Mouse (Mus musculus) heart, adult 9 months (tissue): Measurements from ENCODE around the gene Ehmt1.
A peak's percentile ranks its signal among the peaks of the same experiment; 100 is the strongest.

Experiments used
- DNase-seq, 2 experiments: peaks; one replicate each; pipeline ENCODE4 v3.0.0; 2022; ENCODE audit warnings: low spot score in 2 of 2

The Ehmt1 gene

DNA sequence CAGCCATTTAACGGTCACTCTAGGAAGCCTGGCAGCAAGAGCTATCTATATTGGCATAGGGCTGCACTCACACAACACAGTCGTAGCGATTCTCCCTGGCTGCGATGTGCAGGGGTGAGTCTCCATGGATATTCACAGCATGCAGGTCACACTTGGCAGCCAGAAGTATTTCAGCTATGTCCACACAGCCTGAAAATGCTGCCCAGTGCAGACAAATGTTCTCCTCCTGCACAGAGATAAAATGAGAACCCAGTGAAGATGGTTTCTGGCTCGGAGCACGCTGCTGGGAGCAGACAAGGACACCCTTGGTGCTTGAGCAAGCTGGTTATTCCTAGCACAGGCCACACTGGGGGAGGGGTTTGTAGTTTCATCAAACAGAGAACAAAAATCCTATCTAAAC, 113.3 kb downstream of the Ehmt1 start:
- DNase-seq = peak; percentile 69 to 70

DNA sequence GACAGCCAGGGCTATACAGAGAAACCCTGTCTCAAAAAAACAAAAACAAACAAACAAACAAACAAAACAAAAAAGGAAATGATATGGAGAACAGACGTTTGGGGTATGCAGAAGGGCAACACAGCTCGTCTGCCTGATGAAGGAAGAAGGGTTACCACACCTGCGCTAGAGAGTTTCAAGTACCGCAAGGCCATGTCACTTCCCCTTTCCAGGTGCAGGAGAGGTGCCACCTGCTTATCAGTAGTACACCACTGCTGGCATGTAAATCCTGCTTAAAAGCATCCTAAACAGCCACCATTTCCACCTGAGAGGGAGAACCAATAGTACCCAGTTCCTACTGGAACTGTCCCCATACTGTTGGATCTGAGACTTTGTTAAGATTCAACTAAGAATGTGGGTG, 113.8 kb downstream of the Ehmt1 start:
- DNase-seq = no peak

DNA sequence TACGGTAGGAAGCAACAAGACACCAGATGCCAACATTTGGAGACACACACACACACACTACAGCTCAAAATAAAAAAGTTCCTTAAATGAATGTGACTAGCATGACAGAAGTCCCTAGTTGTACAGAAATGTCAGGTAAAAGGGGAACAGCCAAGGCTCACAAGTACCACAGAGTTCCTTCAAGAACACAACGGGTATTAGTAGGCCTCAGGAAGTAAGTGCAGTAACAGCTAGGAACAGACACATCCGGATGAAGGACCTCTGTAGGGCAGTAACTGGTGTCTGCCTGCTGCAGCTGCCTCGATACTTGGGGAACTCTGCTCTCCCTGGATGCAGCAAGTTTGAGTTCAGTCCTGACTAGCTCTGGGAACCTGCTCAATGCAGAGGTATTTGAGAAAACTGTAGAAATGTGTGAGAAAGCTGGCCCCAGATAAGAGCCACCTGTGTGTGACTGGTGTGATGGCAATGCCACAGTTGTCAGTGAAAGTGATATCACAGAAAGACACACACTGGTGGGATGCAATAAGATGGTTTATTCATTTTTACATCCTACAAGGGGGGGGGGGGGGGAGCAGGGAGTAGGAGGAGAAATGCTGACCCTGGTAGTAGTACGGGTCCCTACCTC, 122.5 kb downstream of the Ehmt1 start:
- DNase-seq = no peak

DNA sequence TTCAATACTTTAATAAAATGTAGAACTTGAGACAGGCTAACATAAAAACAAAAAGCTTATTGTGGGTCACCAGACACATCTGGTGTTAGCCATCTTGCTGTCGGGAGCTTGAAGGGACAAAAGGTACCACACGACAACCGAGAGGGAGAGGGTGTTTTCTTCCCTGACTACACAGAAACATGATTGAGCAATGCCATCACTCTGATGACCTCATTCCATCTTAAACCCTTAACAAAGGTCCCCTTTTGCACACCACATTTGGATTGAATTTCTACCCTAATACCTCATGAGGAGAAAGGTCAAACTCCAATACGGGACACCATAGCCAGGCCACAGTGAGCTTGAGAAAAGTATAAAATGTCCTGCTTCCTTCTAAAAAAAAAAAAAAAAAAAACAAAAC, 132.2 kb downstream of the Ehmt1 start:
- DNase-seq = no peak

DNA sequence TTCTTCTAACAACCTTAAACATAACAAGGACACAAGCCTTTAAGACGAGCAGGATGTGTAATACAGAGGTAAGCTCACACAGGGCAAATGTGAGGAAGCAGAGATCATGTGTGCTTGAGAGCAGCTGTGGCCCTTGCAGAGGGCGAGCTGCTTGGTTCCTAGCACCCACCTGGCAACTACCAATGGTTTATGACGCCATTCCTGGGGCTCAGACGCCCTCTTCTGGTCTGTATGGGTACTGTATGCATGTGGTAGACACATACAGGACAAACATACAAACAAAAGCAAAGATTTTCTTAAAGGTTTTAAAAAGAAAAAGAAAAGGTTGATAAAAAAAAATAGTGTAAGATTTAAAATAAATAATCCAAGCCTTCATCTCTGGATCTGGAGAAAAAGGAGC, 138.2 kb downstream of the Ehmt1 start:
- no peak for DNase-seq

DNA sequence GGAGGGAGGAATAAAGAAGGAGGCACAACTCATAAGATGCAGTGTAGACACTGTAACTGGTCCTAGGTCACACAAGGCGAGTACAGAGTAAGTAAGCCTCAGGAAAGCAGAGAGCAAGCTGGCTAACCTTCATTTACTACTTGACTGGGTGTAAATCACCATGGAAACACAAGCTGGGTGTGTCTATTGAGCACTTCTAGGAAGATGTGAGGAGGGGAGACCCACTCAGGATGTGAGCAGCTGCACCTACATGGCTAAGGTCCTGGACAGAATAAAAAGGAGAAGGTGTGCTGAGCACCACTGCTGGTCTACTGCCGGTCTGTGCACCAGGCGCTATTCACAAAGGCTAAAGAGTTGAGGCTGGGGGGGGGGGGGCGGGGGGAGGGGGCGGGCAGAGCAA, 142.6 kb downstream of the Ehmt1 start:
- no peak for DNase-seq

DNA sequence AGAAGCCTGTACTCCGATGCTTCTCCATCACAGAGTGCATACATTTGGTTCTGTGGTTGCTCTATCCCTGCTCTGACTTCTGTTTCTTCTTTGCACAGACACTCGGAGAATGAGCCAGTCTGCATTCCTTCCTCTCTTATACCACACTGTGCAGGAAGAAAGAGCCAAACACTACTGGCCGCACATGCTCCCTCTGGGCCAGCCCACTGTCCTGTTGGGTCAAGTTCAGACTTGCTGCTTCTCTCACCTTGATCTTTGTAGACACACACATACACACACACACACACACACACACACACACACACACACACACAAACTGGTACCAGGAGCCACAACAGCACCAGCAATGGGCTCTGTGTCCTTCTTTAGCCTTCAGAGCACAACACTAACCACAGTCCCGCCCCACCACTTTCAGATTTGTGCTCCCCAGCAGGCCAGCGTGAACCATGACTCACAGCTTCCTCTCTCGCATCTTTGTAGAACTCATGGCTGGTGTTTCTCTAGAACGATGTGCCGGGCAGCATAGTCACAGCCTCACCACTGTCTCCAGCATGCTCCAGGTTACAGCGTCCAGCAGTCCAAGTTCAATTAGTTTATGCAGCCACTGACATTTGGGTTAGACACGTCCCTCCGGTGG, 143.3 kb downstream of the Ehmt1 start:
- DNase-seq = no peak

DNA sequence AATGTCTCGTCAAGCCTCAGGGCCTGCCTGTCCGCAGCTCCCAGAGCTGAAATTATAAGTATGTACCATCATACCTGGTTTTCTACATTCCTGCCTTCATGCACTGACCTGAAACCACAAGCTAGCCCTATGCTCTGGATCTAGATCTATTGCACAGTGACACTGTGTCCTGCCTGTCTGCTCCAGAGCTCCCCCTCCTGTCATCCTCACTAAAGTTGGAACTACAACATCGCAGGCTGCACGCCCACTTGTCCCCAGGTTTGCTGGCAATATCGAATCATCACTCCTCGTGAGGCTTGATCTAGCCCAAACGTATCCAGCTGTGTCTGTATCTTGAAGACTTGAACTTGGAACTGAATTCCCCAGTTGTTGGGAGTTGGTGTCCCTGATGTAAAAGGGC, 144.6 kb downstream of the Ehmt1 start:
- DNase-seq = no peak

DNA sequence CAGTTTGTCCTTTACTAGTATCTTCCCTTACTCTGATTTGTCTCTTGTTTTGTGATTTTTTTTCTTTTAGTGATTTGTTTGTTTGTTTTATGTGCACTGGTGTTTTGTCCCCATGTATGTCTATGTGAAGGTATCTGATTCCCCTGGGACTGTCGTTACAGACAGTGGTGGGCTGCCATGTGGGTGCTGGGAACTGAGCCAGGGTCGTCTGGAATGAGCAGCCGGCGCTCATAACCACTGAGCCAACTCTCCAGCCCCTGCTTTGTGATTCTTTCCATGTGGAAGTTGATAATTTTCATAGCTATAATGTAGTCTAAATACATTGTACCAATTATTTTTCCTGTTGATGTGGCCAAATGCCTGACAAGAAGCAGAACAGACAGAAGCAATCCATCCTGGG, 148.6 kb downstream of the Ehmt1 start:
- DNase-seq = no peak

DNA sequence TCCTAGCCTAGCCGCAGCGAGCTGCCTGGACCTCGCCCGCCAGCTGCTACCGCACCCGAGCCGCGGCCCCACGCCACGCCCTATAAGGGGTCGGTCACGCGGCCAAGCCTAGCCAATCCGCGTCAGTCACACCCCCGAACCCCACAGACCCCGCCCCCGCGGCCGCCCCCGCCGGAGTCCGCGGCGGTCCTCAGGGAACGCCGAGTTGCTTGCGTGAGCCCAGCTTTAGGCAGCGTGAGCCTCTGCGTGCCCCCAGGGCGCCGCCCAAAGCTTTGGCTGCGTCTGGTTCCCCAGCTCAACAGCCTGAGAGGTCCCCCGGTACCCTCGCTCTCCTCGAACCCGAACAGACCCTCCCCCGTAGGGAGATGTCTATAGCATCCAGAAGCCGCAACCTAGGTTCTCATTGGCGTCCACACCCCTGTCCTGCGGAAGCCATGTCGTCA, 156.3 kb downstream of the Ehmt1 start, which contains the start of gene Cacna1b:
TSS of gene Cacna1b (minus strand) at position 38 of the 443 bp plus-strand sequence.
- DNase-seq = peak in 1 of 2 experiments; percentile 16

DNA sequence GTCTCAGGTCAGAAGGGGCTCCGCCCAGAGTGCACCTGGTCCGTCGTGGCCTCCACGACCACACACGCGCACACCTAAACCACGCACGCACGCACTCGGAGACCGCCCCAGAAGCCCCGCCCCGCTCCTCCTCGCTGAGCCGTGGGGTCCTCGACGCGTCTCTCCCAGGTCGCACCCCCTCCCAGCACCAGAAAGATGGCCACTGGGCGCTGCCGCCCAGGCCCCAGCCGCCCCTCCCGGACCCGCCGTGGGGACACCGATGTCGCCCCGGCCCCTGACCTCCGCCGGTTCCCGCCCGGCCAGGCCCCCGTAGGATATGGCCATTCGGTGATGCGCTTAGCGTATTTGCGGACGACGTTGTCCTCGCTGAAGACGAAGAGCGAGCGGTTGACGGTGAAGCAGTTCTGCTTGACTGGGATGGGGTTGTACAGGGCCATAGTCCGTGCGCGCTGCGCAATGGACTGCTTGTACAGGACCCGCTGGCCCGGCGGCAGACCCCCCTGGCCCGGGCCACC, 156.9 kb downstream of the Ehmt1 start:
- DNase-seq = no peak

DNA sequence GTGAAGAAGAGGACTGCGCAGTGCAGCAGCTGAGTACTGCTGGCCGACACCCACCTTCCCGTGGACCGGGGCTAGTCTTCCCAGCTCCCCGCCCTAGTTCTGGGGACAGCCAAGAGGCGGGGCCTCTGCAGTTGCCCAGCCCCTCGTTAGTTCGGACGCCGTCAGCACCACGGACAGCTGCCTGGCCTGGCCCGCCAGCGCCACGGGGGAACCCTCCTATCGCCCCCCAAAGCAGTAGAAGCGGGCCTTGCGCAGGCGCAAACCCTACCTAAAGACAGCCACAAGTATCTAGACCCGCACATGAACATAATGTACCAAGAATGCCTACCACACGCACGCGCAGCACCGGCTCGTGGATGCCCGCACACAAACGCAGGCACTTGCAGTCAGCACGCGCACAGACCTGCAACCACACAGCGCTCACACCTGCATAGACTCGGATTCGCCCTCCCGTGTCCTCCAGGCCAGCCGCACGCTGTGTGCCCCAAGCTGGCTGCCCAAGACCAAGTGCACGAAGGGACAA, 157.4 kb downstream of the Ehmt1 start:
- DNase-seq = peak in 1 of 2 experiments; percentile 7

DNA sequence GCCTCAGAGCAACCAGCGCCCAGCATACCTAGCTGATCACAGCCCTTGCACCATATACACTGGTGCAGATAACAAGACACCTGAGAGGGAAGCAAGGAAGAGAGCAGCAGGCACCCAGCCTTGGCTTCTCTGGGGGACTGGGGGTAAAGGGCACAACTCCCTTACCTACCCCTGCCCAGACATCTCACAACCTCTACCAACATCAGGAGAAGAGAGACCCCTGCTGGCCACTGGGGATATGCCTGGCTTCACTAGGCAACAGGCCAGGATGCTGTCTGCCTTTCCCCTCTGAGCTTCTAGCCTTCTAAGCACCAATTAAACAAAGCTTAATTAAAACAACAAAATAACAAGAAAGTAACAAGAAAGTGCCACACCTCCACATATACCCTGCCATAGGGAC, 164.1 kb downstream of the Ehmt1 start:
- DNase-seq = peak in 1 of 2 experiments; percentile 14

DNA sequence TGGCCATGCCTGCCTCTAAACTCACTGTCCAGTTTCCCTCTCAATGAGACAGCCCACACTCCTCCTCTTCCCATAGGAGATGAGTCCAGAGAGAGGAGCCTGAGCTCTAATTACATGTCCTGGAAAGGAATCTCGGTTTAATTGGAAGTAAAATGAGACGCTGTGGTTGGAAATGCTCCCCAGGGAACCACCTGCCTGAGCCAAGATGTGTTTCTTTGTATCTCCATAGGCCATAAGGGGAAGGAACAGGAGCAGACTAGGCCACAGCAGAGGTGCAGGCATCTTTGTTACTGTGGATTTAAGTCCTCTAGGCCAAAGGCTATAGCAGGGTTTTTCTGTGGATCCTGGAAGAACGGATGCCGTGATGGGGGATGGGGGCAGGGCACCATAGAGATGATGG, 166.8 kb downstream of the Ehmt1 start:
- DNase-seq = no peak

DNA sequence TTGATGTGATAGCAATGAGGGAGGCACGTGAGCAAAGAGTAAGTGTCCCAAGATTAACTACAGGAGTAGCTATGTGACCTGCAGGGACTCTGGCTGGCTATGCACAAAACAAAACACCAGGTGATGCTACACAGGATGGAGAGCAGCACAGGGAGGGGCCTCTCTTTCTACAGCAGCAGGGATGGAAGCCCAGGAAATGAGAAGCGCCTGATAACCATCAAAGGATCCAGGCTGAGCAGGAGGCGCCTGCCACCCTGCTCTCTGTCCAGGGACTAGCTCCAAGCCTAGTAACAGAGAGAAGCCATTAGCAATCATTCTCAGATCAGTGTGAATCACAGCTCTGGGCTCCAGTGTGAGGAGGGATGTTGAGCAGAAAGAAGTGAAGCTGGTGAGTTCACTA, 169.4 kb downstream of the Ehmt1 start:
- no peak for DNase-seq

DNA sequence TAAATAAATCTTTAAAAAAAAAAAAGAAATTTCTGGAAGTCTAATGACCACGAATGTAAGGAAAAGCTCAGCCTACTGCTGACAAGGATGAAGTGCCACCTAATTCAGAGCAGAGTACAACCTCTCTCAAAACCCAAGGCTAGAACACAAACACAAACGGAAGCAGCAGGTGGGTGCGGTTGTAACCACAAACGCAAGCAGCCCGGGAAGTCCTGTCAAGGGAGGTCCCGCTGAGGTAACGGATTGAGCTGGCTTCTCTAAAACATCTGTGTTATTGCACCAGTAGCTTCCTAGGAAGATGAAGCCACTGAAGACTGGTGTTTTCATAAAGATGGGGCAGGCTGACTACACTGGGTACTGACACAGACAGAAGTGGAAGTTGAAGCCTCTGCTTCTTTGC, 171.5 kb downstream of the Ehmt1 start:
- no peak for DNase-seq
